Mouse (Mus musculus): ENCODE data around the gene Khdc3.
"Not testable (repeated sequence)": the region's sequence is repeated elsewhere in the genome, so short reads cannot be mapped to it uniquely, and the experiment has no call there.

The Khdc3 gene

GRCm38 (mm10) chr9:73102181-73102580 is 545 bp downstream of the Khdc3 start, which contains the start of gene Gm20509:
Gm20509 (plus strand) TSS chr9:73102470.
- DNase-seq (ENCODE audit: low spot score in 2 of 2), result no peak

- no peak for DNase-seq (ENCODE audit: low spot score in 2 of 2)
Observed at GRCm38 (mm10) chr9:73103159-73103879, 1.7 kb downstream of the Khdc3 start.

- DNase-seq (ENCODE audit: low spot score in 2 of 2), result no peak
Observed at GRCm38 (mm10) chr9:73103880-73104198, 2.2 kb downstream of the Khdc3 start.

GRCm38 (mm10) chr9:73105141-73105540 is 3.5 kb downstream of the Khdc3 start:
- DNase-seq (ENCODE audit: low spot score in 2 of 2), result no peak

GRCm38 (mm10) chr9:73105771-73106170 is 4.1 kb downstream of the Khdc3 start:
- DNase-seq (ENCODE audit: low spot score in 2 of 2), result no peak

GRCm38 (mm10) chr9:73112919-73113906 is 11.6 kb downstream of the Khdc3 start, which contains the start of gene Rsl24d1:
Rsl24d1 (plus strand) TSS chr9:73113426.
- peak; percentile 92 to 96 for DNase-seq (ENCODE audit: low spot score in 2 of 2)

GRCm38 (mm10) chr9:73116704-73117103 is 15.1 kb downstream of the Khdc3 start:
- DNase-seq (ENCODE audit: low spot score in 2 of 2), result not testable (repeated sequence)

- DNase-seq (ENCODE audit: low spot score in 2 of 2), result no peak
Observed at GRCm38 (mm10) chr9:73118012-73118411, 16.4 kb downstream of the Khdc3 start.

GRCm38 (mm10) chr9:73121735-73122134 is 20.1 kb downstream of the Khdc3 start:
- peak; percentile 39 to 54 for DNase-seq (ENCODE audit: low spot score in 2 of 2)

GRCm38 (mm10) chr9:73125043-73125570 is 23.5 kb downstream of the Khdc3 start:
- DNase-seq (ENCODE audit: low spot score in 2 of 2), result no peak

GRCm38 (mm10) chr9:73127457-73127856 is 25.8 kb downstream of the Khdc3 start:
- DNase-seq (ENCODE audit: low spot score in 2 of 2), result no peak

GRCm38 (mm10) chr9:73129875-73130274 is 28.2 kb downstream of the Khdc3 start:
- DNase-seq (ENCODE audit: low spot score in 2 of 2), result no peak

GRCm38 (mm10) chr9:73130529-73130928 is 28.9 kb downstream of the Khdc3 start:
- DNase-seq (ENCODE audit: low spot score in 2 of 2), result no peak

GRCm38 (mm10) chr9:73137341-73137886 is 35.8 kb downstream of the Khdc3 start:
- DNase-seq (ENCODE audit: low spot score in 2 of 2), result no peak
